Mouse (Mus musculus): ENCODE measurements around the gene Srrm4. TPM values are rescaled to one million over a fixed set of nuclear protein-coding genes. Genes with fewer than 3 reads are reported as not detected.
A peak's percentile ranks its signal among the peaks of the same experiment; 100 is the strongest.

Srrm4 gene
- polyA plus RNA-seq, 1 experiment from 2014 or later: 0.33 TPM

- Histone ChIP-seq H3K27ac (no peak overlapping the region), H3K9ac (ENCODE audit: low read depth, low read length) (no peak overlapping the region), H3K4me1 (replicated peaks; ENCODE audit: insufficient read depth, low read length) (no peaks in the 10 kb centered on the region), H3K9me3 (replicated peaks; ENCODE audit: low read length) (no peaks in the 10 kb centered on the region), H3K36me3 (ENCODE audit: insufficient read depth, low read length) (no peaks in the 10 kb centered on the region), H3K4me2 (ENCODE audit: low read length) (no peak overlapping the region), H3K27me3 (ENCODE audit: insufficient read depth, low read length) (no peaks in the 10 kb centered on the region; the same call in 1 of the 2 replicates), H3K4me3 (replicated peaks; ENCODE audit: low read depth, low read length) (no peak overlapping the region)
- DNase-seq (ENCODE audit: low spot score): no peak
- TF ChIP-seq CTCF (IDR thresholded peaks at IDR 0.05; ENCODE audit: low read depth): no peak
- no peak for ATAC-seq (replicated peaks; ENCODE audit: low FRiP score, low read depth)
- WGBS: 73% methylated on average over 8 of the region's 8 CpGs
These were observed 148.1 kb downstream of the Srrm4 start for GRCm38 (mm10) chr5:116443459-116443940.

GRCm38 (mm10) chr5:116442697-116443458, 148.7 kb downstream of the Srrm4 start:
- no peaks in the 10 kb centered on the region for H3K4me1 ChIP-seq (replicated peaks; ENCODE audit: insufficient read depth, low read length)
- no peaks in the 10 kb centered on the region; the same call in 1 of the 2 replicates for H3K27me3 ChIP-seq (ENCODE audit: insufficient read depth, low read length)
- 74% methylated on average over 7 of the region's 7 CpGs for WGBS
- H3K9me3 ChIP-seq (replicated peaks; ENCODE audit: low read length): no peaks in the 10 kb centered on the region
- no peaks in the 10 kb centered on the region for H3K36me3 ChIP-seq (ENCODE audit: insufficient read depth, low read length)
- H3K4me2 ChIP-seq (ENCODE audit: low read length): no peak overlapping the region
- TF ChIP-seq CTCF (IDR thresholded peaks at IDR 0.05; ENCODE audit: low read depth): no peak
- ATAC-seq (replicated peaks; ENCODE audit: low FRiP score, low read depth) (no peak), DNase-seq (ENCODE audit: low spot score) (no peak)
- H3K9ac ChIP-seq (ENCODE audit: low read depth, low read length): no peak overlapping the region
- no peak overlapping the region for H3K4me3 ChIP-seq (replicated peaks; ENCODE audit: low read depth, low read length)
- H3K27ac ChIP-seq: no peak overlapping the region

- Histone ChIP-seq H3K9ac (ENCODE audit: low read depth, low read length) (no peak overlapping the region), H3K4me2 (ENCODE audit: low read length) (no peak overlapping the region), H3K27ac (no peak overlapping the region), H3K27me3 (ENCODE audit: insufficient read depth, low read length) (no peaks in the 10 kb centered on the region), H3K4me3 (replicated peaks; ENCODE audit: low read depth, low read length) (no peak overlapping the region), H3K9me3 (replicated peaks; ENCODE audit: low read length) (no peaks in the 10 kb centered on the region), H3K4me1 (replicated peaks; ENCODE audit: insufficient read depth, low read length) (no peaks in the 10 kb centered on the region), H3K36me3 (ENCODE audit: insufficient read depth, low read length) (no peaks in the 10 kb centered on the region)
- ATAC-seq (replicated peaks; ENCODE audit: low FRiP score, low read depth) (no peak), DNase-seq (ENCODE audit: low spot score) (no peak)
- 74% methylated on average over 4 of the region's 4 CpGs for WGBS
- TF ChIP-seq CTCF (IDR thresholded peaks at IDR 0.05; ENCODE audit: low read depth): no peak
These were observed 151.4 kb downstream of the Srrm4 start for GRCm38 (mm10) chr5:116440251-116440650.

GRCm38 (mm10) chr5:116438328-116438727, 153.3 kb downstream of the Srrm4 start:
- Histone ChIP-seq H3K27me3 (ENCODE audit: insufficient read depth, low read length) (no peaks in the 10 kb centered on the region), H3K9ac (ENCODE audit: low read depth, low read length) (no peak overlapping the region), H3K36me3 (ENCODE audit: insufficient read depth, low read length) (no peaks in the 10 kb centered on the region), H3K27ac (no peak overlapping the region), H3K4me2 (ENCODE audit: low read length) (no peak overlapping the region), H3K9me3 (replicated peaks; ENCODE audit: low read length) (no peaks in the 10 kb centered on the region), H3K4me1 (replicated peaks; ENCODE audit: insufficient read depth, low read length) (no peaks in the 10 kb centered on the region), H3K4me3 (replicated peaks; ENCODE audit: low read depth, low read length) (no peak overlapping the region)
- TF ChIP-seq CTCF (IDR thresholded peaks at IDR 0.05; ENCODE audit: low read depth): no peak
- ATAC-seq (replicated peaks; ENCODE audit: low FRiP score, low read depth) (no peak), DNase-seq (ENCODE audit: low spot score) (no peak)
- WGBS: 27% methylated on average over 4 of the region's 4 CpGs

GRCm38 (mm10) chr5:116436117-116436516, 155.5 kb downstream of the Srrm4 start:
- no peak overlapping the region for H3K27ac ChIP-seq
- no peaks in the 10 kb centered on the region for H3K36me3 ChIP-seq (ENCODE audit: insufficient read depth, low read length)
- H3K27me3 ChIP-seq (ENCODE audit: insufficient read depth, low read length): no peaks in the 10 kb centered on the region
- no peak for TF ChIP-seq CTCF (IDR thresholded peaks at IDR 0.05; ENCODE audit: low read depth)
- no peaks in the 10 kb centered on the region for H3K9me3 ChIP-seq (replicated peaks; ENCODE audit: low read length)
- no peak overlapping the region for H3K9ac ChIP-seq (ENCODE audit: low read depth, low read length)
- no peak overlapping the region for H3K4me2 ChIP-seq (ENCODE audit: low read length)
- DNase-seq (ENCODE audit: low spot score) (no peak), ATAC-seq (replicated peaks; ENCODE audit: low FRiP score, low read depth) (no peak)
- H3K4me1 ChIP-seq (replicated peaks; ENCODE audit: insufficient read depth, low read length): no peaks in the 10 kb centered on the region
- H3K4me3 ChIP-seq (replicated peaks; ENCODE audit: low read depth, low read length): no peak overlapping the region

- no peak overlapping the region for H3K9ac ChIP-seq (ENCODE audit: low read depth, low read length)
- no peaks in the 10 kb centered on the region for H3K27me3 ChIP-seq (ENCODE audit: insufficient read depth, low read length)
- no peaks in the 10 kb centered on the region for H3K9me3 ChIP-seq (replicated peaks; ENCODE audit: low read length)
- no peak for TF ChIP-seq CTCF (IDR thresholded peaks at IDR 0.05; ENCODE audit: low read depth)
- peak; percentile 16 for DNase-seq (ENCODE audit: low spot score)
- H3K36me3 ChIP-seq (ENCODE audit: insufficient read depth, low read length): no peaks in the 10 kb centered on the region
- 55% methylated on average over 13 of the region's 13 CpGs for WGBS
- H3K4me2 ChIP-seq (ENCODE audit: low read length): no peak overlapping the region
- no peak overlapping the region for H3K4me3 ChIP-seq (replicated peaks; ENCODE audit: low read depth, low read length)
- no peaks in the 10 kb centered on the region for H3K4me1 ChIP-seq (replicated peaks; ENCODE audit: insufficient read depth, low read length)
- no peak overlapping the region for H3K27ac ChIP-seq
- ATAC-seq (replicated peaks; ENCODE audit: low FRiP score, low read depth): no peak
These were observed 156.4 kb downstream of the Srrm4 start for GRCm38 (mm10) chr5:116434976-116435850.

Data from kidney, postnatal 0 days (tissue).